Mouse (Mus musculus) naive thymus-derived CD4-positive, alpha-beta T cell, adult 2 months (primary cell): Measurements from ENCODE around the gene Axl.
"Not testable (repeated sequence)": the region's sequence is repeated elsewhere in the genome, so short reads cannot be mapped to it uniquely, and the experiment has no call there.

ENCODE experiments used
- DNase-seq: peaks from one replicate; pipeline ENCODE4 v3.0.0-alpha.2; 2011; ENCODE audit warnings: low read depth

Gene Axl

GRCm38 (mm10) chr7:25793679-25794078, 5.2 kb upstream of the Axl start:
- DNase-seq, result no peak

DNA sequence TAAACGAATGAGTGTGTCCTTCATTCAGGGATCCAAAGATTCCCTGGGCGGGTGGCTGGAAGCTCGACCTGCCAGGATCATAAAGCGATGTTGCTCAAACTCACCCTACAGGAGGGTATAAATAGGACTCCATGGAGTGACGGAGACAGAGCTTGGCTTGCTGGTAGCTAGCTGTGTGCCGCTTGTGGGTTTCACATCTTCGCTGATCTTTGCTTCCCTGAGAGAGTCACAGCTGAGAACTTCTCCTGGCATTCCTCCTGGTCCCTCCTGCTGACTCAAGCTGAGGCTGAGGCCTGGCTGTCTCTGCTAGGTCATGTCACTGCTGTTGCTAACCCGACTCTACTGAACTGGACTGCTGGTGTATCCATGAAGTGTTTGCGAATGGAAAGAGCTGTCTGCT, 4.5 kb upstream of the Axl start:
- not testable (repeated sequence) for DNase-seq

- no peak for DNase-seq
Measured at GRCm38 (mm10) chr7:25790615-25791014, 2.1 kb upstream of the Axl start.

GRCm38 (mm10) chr7:25789129-25789440, 580 bp upstream of the Axl start:
- DNase-seq, result no peak

DNA sequence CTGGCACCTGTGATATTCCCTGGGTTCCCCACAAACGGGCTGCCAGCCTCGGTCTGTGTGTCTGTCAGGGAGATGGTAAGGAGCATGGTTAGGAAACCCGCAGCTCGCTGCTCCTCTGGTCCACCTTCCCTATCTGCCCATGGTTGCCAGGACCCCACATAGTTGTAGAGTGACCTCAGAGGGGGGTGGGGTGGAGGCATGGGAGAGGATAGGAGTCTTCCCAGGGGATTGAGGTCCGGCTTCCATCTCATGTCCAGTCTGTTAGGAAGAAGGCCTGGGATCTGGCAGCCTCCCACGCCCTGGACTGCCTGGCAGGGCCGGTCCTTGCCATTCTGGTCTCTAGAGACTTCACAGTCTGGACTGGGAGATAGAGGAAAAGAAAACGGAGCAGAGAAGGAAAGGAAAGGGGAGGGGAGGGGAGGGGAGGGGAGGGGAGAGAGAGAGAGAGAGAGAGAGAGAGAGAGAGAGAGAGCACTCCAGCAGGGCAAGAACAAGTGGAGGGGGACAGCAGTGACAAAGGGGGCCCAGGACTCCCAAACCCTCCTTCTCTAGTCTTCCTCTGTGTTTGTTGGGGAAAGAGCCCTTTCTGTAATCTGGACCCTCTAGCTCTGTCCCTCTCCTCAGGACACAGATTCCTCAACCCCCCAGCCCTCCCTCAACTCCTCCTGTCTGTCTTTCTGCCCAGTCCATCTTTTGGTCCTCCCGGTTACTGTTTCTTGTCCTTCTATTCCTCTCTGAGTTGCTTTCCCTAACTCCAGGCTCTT, 867 bp downstream of the Axl start:
- no peak for DNase-seq

DNA sequence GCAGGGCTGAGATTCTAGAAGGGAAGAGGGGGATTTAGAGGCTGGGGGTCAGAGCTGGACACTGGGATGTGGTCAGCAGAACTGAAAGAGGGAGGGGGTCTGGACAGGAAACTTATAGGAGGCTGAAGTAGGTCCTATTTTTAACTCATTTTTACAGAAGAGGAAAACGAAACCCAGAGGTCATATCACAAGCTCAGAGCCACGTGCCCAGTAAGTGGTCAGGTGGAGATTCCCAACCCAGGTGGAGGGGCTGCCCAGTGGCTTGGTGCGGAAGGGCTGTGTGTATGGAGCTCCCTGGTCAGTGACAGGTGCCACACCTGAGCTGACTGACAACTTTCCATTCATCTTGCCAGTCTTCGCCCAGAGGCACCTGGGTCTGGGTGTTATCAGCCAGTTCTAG, 1.5 kb downstream of the Axl start:
- DNase-seq, result no peak

DNA sequence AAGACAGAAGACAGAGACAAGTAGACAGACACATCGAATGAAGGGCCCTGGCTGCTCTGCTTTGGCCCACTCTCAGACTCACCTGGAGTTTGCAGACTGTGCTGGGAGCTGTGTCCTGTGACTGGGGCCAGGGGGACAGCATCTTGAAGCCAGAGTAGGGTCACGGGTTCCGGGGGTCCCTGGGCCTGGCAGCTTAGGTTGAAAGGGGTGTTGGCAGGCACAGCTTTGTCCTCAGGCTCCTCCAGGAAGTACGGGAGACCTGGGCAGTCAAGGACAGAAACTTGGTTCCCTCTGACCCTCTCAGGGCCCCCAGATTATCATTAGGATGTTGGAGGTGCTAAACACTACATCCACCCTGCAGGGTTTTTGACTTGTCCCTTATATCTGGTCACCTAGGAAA, 2.8 kb downstream of the Axl start:
- DNase-seq, result no peak

DNA sequence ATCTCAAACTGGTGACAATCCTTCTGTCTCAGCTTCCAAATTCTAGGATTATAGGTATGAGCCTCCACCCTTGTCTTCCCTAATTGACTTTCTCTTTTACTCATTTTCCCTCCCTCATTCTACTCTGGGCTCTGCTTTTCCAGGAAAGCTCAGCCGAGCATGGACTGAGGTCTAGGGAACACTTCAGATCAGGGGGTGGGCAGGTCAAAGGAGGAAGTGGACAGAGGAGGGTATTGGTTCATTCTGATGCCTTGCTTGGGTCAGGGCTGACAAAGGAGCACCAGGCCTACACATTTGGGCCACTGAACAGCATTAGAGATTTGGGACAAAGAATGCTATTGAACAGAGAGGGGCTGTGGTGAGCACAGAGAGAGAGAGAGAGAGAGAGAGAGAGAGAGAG, 3.7 kb downstream of the Axl start:
- no peak for DNase-seq

- no peak for DNase-seq
Measured at GRCm38 (mm10) chr7:25783746-25784145, 4.8 kb downstream of the Axl start.

GRCm38 (mm10) chr7:25782744-25783143, 5.8 kb downstream of the Axl start:
- DNase-seq, result no peak

DNA sequence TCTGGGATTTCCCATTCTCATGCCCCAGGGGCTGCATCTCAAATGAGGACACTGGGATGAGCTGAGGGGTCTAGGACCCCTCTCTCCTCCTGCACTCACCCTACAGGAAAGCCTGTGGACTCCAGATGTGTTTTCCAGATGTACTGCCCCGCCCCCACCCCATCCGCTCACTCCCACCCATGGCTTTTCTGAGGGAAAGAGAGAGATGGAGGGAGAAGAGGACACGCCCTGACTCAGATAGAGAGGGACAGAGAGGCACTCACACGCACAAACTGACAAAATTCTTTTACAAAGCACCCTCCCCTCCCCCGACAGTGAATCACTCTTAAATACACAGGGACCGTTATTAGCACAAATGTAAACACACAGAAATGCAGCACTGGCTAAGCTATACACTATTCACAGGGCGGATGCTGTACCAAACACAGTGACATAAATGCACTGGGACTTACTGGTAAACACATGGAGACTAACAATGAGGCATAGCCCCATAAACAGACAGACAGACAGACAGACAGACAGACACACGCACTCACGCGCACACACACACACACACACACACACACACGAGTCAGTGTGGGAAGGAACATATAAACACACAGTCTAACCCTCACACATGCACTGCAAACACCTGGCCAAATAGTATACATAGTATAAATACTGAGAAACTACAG, 6.4 kb downstream of the Axl start:
- DNase-seq, result peak; percentile 61

DNA sequence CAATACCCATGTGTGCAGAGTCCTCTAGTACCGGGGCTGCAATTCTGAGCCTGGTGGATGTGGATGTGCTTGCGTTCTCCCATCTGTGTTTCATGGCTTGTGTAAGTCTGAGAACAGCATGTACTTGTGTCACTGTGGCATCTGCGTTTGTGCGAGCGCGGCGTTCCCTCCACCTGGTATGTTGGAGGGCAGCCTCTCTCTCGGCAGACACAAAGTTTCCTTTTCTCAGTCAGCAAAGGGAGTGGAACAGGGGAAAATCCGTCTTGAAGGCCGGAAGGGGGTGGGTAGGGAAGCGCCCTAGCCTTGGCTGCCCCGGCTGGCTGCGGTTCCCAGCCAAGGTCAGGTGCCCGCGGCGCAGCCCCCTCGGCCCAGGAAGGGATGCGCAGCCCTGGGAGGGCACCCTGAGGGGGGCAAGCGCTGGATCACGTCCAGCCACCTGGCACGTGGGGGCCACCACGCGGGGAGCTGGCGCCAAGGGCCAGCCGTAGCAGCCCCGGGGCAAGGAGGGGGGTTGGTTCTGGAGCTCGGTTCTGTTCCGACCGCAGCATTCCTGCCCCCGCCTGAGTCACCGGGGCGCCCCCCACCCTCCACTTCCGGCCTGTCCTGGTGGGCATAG, 7.1 kb downstream of the Axl start:
- peak; percentile 68 for DNase-seq

DNA sequence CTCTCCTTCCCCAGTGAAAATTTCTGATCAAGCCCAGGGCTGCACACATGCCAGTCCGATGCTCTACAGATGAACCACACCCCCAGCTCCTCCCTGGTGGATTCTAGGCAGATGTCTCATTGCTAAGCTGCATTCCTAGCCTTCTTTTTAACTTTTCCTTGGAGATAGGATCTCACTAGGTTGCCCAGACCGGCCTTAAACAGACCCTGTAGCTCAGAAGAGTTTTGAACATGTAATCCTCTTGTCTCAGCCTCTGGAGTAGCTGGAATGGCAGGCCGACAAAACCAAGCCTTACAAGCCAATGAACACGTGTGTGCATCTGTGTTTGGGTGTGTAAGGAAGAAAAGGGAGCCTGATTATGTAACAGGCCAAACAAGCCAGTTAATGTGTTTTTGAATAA, 7.8 kb downstream of the Axl start:
- no peak for DNase-seq

- DNase-seq, result no peak
Measured at GRCm38 (mm10) chr7:25780021-25780420, 8.5 kb downstream of the Axl start.

GRCm38 (mm10) chr7:25768229-25768628, 20.3 kb downstream of the Axl start:
- DNase-seq, result no peak

DNA sequence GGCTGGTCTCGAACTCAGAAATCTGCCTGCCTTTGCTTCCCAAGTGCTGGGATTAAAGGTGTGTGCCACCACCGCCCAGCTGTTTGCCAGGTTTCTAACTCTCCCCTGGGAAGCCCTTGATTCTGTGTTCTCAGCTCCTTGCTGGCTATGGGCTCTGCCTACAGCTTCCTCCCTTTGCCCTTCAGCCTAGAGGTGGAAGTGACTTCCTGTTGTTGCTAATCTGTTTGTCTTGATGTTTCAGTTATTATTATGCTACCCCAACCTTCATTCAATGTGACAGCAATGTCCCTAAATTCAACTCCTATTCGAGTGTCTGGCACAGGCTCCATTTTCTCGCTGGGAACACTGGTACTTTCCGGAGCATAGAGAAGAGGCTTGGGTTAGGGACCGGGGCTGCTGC, 22.4 kb downstream of the Axl start:
- DNase-seq, result no peak

GRCm38 (mm10) chr7:25764221-25764620, 24.3 kb downstream of the Axl start:
- DNase-seq, result no peak

DNA sequence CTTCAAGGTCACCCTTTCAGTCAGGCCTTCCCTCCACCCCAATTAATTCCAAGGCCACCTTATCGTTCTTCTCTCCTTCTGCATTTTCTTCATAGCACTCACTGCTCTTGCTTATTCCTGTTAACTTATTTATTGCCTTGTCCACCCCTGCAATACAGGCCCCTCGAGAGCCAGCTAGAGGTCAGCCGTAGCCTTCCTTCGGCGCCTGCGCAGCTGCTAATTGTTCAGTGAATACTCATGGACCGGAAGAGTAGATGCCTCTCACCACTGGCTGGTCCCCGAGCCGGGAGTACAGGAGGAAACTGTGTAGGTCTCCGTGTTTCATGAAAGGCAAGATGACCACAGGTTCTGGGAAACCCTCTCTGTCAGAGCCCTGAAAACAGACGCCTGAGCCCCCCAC, 24.8 kb downstream of the Axl start:
- DNase-seq, result no peak

- no peak for DNase-seq
Measured at GRCm38 (mm10) chr7:25761354-25761753, 27.2 kb downstream of the Axl start.

- peak; percentile 92 for DNase-seq
Measured at GRCm38 (mm10) chr7:25756011-25756410, 32.5 kb downstream of the Axl start.

GRCm38 (mm10) chr7:25755468-25755833, 33.1 kb downstream of the Axl start:
- no peak for DNase-seq

DNA sequence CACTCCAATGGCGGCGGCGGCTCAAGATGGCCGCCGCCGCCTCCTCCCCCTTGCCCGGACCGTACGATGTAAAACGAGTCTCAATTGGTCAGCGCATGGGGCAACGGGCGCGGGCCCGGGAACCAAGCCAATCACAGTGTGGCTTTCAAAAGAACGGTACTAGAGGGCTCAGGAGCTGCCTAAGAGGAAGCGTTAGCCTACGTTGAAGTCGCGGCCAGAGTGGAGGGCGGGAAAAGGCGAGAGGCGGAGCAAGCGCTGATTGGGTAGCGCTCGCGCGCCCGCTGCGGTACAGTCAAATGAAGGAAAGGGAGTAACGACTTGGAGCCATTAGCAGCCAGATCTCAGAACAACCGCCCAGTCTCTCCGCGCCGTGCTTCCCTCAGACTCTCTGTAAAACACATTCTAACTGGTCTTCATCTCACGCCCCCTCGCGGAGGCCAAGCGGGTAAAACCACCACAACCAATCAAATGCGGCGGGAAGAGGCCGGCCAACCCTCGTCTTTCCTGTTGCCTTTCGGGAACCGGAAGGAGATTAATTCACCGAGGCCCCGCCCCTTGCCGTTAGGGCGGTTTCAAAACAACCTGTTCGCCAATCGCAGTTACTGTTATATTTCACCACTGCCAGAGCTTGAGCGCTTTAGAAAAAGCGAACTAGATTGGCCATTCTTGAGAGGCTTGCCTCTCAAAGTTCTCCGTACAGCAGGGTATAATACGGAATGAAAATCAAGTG, 33.6 kb downstream of the Axl start, which contains the start of gene Hnrnpul1:
Hnrnpul1 (minus strand) TSS at position 20 of the 730 bp plus-strand sequence.
- peak; percentile 100 for DNase-seq

DNA sequence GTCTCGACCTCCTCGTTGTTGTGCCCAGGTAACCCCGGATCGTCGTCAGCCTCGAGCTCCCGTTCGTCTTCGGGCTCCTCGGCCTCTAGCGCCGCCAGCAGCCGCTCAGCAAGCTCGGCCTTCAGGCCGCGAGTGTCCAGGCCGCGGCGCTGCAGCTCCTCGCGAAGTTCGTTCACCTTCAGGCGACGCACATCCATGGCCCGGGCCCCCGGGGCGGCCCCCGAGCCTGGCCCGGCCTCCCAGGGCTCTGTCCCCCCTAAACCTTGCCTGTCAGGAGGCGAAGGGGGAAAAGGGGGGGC, 34.1 kb downstream of the Axl start:
- no peak for DNase-seq
